Mouse (Mus musculus): Measurements from ENCODE around the gene Fam78b. TPM values are rescaled to one million over a fixed set of nuclear protein-coding genes. Genes with fewer than 3 reads are reported as not detected.

Gene Fam78b
- polyA plus RNA-seq, 1 experiment, result 43.3 TPM

- DNase-seq (ENCODE audit: low read depth), result no peak
- TF ChIP-seq CTCF (IDR thresholded peaks at IDR 0.05; ENCODE audit: borderline replicate concordance, extremely low read depth, insufficient read depth, insufficient read length) (no peak), POLR2A (IDR thresholded peaks at IDR 0.05; ENCODE audit: borderline replicate concordance, extremely low read depth, insufficient read depth, insufficient read length, poor library complexity, severe bottlenecking) (no peak)
Observed at GRCm38 (mm10) chr1:167070306-167070705, 69.1 kb downstream of the Fam78b start.

GRCm38 (mm10) chr1:167075726-167076125 lies 74.5 kb downstream of the Fam78b start:
- DNase-seq (ENCODE audit: low read depth), result no peak

DNA sequence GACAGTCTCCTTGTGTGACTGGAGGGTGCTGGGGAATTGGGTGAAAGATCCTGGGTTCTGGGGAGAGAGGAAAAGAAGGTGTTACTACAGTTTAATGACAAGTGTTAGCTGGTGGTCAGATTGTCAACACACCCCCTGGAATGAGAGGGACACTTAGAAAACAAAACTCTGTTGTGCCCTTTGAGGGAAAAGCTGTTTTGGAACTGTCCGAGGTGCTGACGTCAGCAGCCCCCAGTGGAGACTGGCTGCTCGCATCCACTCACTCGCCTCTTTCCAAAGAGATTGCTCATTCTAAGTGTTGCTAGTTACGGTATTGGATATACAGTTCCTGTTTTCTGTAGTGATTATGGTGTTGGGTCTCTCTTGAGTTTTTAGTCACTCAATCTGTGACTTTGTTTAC lies 78.3 kb downstream of the Fam78b start:
- no peak for DNase-seq (ENCODE audit: low read depth)
- no peak for TF ChIP-seq POLR2A (IDR thresholded peaks at IDR 0.05; ENCODE audit: borderline replicate concordance, extremely low read depth, insufficient read depth, insufficient read length, poor library complexity, severe bottlenecking)
- no peak for TF ChIP-seq CTCF (IDR thresholded peaks at IDR 0.05; ENCODE audit: borderline replicate concordance, extremely low read depth, insufficient read depth, insufficient read length)

More at GRCm38 (mm10) chr1:167075726-167076125, 74.5 kb downstream of the Fam78b start:
- no peak for TF ChIP-seq POLR2A (IDR thresholded peaks at IDR 0.05; ENCODE audit: borderline replicate concordance, extremely low read depth, insufficient read depth, insufficient read length, poor library complexity, severe bottlenecking)
- no peak for TF ChIP-seq CTCF (IDR thresholded peaks at IDR 0.05; ENCODE audit: borderline replicate concordance, extremely low read depth, insufficient read depth, insufficient read length)

DNA sequence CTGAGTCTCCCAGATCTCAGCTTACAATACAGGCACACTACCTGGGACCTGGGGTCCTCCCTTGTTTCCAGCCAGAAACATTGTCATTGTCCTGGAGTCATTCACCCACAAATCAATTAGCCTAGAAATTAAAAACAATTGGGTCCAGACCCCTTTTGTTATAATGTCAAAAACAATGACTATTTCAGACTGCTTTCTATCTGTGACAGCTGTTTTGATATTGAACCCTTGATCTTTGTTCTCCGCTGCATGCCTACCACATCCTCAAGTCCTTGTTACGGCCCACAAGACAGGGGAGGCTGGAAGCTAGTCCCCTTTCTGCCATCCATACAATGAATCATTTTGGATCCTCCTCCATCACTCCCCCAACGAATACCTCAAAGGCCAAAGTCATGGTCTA lies 80.7 kb downstream of the Fam78b start:
- DNase-seq (ENCODE audit: low read depth), result peak; percentile 37
- TF ChIP-seq CTCF (IDR thresholded peaks at IDR 0.05; ENCODE audit: borderline replicate concordance, extremely low read depth, insufficient read depth, insufficient read length), result no peak
- TF ChIP-seq POLR2A (IDR thresholded peaks at IDR 0.05; ENCODE audit: borderline replicate concordance, extremely low read depth, insufficient read depth, insufficient read length, poor library complexity, severe bottlenecking), result no peak

DNA sequence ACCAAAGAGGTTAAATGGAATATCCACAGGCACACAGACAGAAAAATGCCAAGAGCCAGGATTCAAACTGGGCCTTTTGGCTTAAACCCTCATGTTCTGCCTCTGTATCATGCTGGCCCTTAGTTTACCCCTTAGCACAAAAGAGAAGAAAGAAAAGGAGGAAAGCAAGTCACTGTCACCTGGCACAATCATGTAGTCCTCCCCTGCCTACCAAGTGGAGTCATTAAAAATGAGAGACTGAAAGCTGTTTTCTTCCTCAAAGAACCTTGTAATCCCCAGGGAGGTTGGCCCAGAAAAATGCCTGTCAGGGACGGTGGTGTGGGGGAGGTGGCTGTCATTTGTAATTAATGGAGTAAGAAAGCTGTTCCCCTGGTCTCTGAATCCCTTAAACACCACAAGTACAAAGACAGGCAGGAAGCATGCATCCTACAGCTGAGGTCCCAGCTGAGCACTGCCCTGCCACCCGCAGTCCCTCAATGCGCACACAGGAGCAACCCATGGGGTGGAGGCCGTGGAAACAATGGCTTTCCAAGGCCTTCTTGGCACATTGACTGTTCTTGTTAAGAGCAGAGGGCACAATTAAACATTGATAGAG lies 81.4 kb downstream of the Fam78b start:
- TF ChIP-seq POLR2A (IDR thresholded peaks at IDR 0.05; ENCODE audit: borderline replicate concordance, extremely low read depth, insufficient read depth, insufficient read length, poor library complexity, severe bottlenecking) (no peak), CTCF (IDR thresholded peaks at IDR 0.05; ENCODE audit: borderline replicate concordance, extremely low read depth, insufficient read depth, insufficient read length) (no peak)
- DNase-seq (ENCODE audit: low read depth), result peak; percentile 93

DNA sequence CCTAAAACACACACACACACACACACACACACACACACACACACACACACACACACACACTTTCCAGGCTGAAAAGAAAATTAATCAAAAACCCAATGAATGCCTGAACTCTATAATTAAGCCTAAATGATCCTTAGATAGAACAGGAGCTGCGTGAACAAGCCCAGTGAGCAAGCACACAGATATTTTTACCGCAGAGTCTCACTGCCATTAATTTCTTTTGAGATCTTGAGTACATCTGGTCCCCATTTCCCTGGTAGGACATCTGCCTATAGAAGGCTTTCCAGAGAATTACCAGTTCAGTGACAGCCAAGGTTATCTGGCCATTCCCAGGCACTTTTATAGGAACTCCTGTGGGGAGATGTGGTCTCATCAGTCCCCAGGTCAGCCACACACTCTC lies 82.0 kb downstream of the Fam78b start:
- peak; percentile 52 for DNase-seq (ENCODE audit: low read depth)
- TF ChIP-seq CTCF (IDR thresholded peaks at IDR 0.05; ENCODE audit: borderline replicate concordance, extremely low read depth, insufficient read depth, insufficient read length), result no peak
- TF ChIP-seq POLR2A (IDR thresholded peaks at IDR 0.05; ENCODE audit: borderline replicate concordance, extremely low read depth, insufficient read depth, insufficient read length, poor library complexity, severe bottlenecking), result no peak

DNA sequence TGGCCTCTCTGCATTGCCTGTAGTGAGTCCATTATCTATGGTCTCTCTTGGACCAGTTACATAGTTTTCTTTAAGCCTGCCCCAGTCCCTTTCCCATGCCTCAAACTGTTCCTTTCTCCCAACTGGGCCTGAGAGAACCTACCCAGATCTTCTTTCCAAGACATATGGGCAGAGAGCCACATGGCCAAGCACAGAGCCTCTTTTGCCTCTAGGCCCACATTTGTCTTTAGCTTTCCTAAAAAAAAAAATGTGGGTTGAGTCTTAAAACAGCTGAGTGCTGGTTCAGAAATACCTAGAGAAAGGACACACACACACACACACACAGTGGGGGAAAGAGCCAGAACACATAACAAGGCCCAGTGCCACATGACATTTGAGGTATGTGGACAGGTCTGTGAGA lies 83.1 kb downstream of the Fam78b start:
- no peak for TF ChIP-seq POLR2A (IDR thresholded peaks at IDR 0.05; ENCODE audit: borderline replicate concordance, extremely low read depth, insufficient read depth, insufficient read length, poor library complexity, severe bottlenecking)
- DNase-seq (ENCODE audit: low read depth), result no peak

DNA sequence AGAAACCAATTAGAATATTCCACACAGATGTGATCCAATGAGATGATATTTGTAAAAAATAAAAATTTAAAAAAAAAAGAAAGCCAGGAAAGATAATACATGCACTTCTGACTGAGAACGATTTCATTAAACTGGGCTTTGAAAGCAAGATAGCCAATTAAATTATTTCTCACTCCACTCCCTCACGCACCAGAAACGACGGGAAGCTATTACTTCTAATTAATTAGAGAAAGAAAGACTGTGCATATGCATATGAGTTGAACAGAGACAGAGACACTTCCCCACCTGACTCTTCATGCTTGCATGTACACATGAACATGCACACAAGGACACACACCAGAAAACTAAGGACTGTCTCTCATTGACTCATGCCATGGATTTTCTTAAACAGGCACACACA lies 84.2 kb downstream of the Fam78b start:
- no peak for TF ChIP-seq CTCF (IDR thresholded peaks at IDR 0.05; ENCODE audit: borderline replicate concordance, extremely low read depth, insufficient read depth, insufficient read length)
- no peak for TF ChIP-seq POLR2A (IDR thresholded peaks at IDR 0.05; ENCODE audit: borderline replicate concordance, extremely low read depth, insufficient read depth, insufficient read length, poor library complexity, severe bottlenecking)
- DNase-seq (ENCODE audit: low read depth), result peak; percentile 77

GRCm38 (mm10) chr1:167090466-167090865 lies 89.2 kb downstream of the Fam78b start:
- TF ChIP-seq CTCF (IDR thresholded peaks at IDR 0.05; ENCODE audit: borderline replicate concordance, extremely low read depth, insufficient read depth, insufficient read length) (no peak), POLR2A (IDR thresholded peaks at IDR 0.05; ENCODE audit: borderline replicate concordance, extremely low read depth, insufficient read depth, insufficient read length, poor library complexity, severe bottlenecking) (no peak)
- DNase-seq (ENCODE audit: low read depth), result no peak

- no peak for TF ChIP-seq POLR2A (IDR thresholded peaks at IDR 0.05; ENCODE audit: borderline replicate concordance, extremely low read depth, insufficient read depth, insufficient read length, poor library complexity, severe bottlenecking)
- TF ChIP-seq CTCF (IDR thresholded peaks at IDR 0.05; ENCODE audit: borderline replicate concordance, extremely low read depth, insufficient read depth, insufficient read length), result no peak
- DNase-seq (ENCODE audit: low read depth), result no peak
Observed at GRCm38 (mm10) chr1:167093551-167093950, 92.3 kb downstream of the Fam78b start.

- DNase-seq (ENCODE audit: low read depth), result no peak
- TF ChIP-seq CTCF (IDR thresholded peaks at IDR 0.05; ENCODE audit: borderline replicate concordance, extremely low read depth, insufficient read depth, insufficient read length) (no peak), POLR2A (IDR thresholded peaks at IDR 0.05; ENCODE audit: borderline replicate concordance, extremely low read depth, insufficient read depth, insufficient read length, poor library complexity, severe bottlenecking) (no peak)
Observed at GRCm38 (mm10) chr1:167094589-167095148, 93.5 kb downstream of the Fam78b start.

DNA sequence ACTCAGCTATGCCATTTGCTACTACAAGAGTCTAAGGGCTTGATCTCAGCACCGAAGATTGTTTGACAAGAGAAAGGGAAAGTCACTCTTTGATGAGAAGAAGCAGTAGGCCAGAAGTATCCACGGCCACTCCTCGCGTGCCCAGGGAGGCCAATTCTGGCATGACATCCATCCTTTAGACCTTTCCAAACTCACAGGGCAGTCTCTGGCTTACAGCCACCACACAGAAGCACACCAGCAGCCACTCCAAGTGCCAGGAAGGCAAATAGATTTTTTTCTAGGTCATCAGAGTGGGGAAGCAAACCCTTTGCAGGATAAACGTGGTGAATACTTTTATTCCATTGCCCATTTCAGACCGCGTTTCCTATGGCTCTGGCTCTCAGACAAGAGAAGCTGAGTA lies 97.5 kb downstream of the Fam78b start:
- no peak for TF ChIP-seq POLR2A (IDR thresholded peaks at IDR 0.05; ENCODE audit: borderline replicate concordance, extremely low read depth, insufficient read depth, insufficient read length, poor library complexity, severe bottlenecking)
- no peak for TF ChIP-seq CTCF (IDR thresholded peaks at IDR 0.05; ENCODE audit: borderline replicate concordance, extremely low read depth, insufficient read depth, insufficient read length)
- no peak for DNase-seq (ENCODE audit: low read depth)
